Mouse (Mus musculus): ENCODE results near the gene Myoz1. TPM values are rescaled to one million over a fixed set of nuclear protein-coding genes. Genes with fewer than 3 reads are reported as not detected.

The Myoz1 gene
- total and polyA plus RNA-seq, 3 experiments: 1.7 to 2.6 (median 2.4) TPM

DNA sequence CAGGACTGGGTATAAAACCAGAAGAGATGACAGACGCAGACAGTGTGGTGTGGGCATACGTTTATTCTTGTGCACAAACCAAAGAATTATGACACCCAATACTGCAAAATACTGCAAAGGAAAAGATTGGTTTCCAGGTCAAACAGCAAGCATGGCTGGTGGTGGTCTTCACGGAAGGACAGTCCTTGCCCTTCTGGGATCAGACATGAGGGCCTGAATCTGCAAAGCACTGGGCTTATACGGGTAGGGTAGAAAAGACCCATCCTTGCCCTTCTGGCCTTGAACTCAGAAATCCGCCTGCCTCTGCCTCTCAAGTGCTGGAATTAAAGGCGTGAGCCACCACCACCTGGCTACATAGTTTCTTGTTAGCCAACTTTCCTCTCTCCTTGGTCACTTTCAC lies 2.6 kb upstream of the Myoz1 start:
- Histone ChIP-seq H3K27me3 (replicated peaks) (peaks cover 25% of the 10 kb centered on the region), H3K27ac (ENCODE audit: insufficient read depth, low read depth) (no peak overlapping the region), H3K4me2 (ENCODE audit: insufficient read depth, low read depth, poor library complexity, severe bottlenecking) (no peak overlapping the region), H3K9ac (ENCODE audit: insufficient read depth, low read depth) (no peak overlapping the region), H3K79me2 (replicated peaks; ENCODE audit: control insufficient read depth, extremely low read depth, insufficient read depth, poor library complexity, severe bottlenecking) (no peaks in the 10 kb centered on the region), H3K9me3 (replicated peaks; ENCODE audit: low read length) (no peaks in the 10 kb centered on the region), H3K36me3 (replicated peaks in 1 of 2; ENCODE audit: control insufficient read depth in 1 of 2, insufficient read depth in 1 of 2, low read length in 1 of 2) (no peaks in the 10 kb centered on the region), H3K4me1 (ENCODE audit: control insufficient read depth in 1 of 2, insufficient read depth in 2 of 2) (peaks cover 2 to 35% of the 10 kb centered on the region in 2 experiments; a peak in 3 of 4 replicates), H3K4me3 (replicated peaks in 1 of 3; ENCODE audit: low read depth in 2 of 3, low read length in 2 of 3, poor library complexity in 1 of 3) (no peak overlapping the region)
- dilution Hi-C loops (cut with MboI; ENCODE audit: extremely low pct_ligation_motif_present, extremely low pct_unique_long_range_greater_than_20kb, low sequenced_read_pairs): no loop called here
- DNase-seq (ENCODE audit: extremely low read depth): no peak
- TF ChIP-seq MEF2A (IDR thresholded peaks at IDR 0.05; ENCODE audit: borderline replicate concordance, low read depth, low read length) (no peak), ZMIZ1 (IDR thresholded peaks at IDR 0.05; ENCODE audit: low read depth, low read length) (no peak), ZNF384 (IDR thresholded peaks at IDR 0.05; ENCODE audit: low read depth, low read length) (no peak), KAT2A (IDR thresholded peaks at IDR 0.05; ENCODE audit: insufficient replicate concordance, low read length) (no peak), NELFE (IDR thresholded peaks at IDR 0.05; ENCODE audit: low read depth, low read length) (no peak)
- in situ Hi-C loops (cut with MboI; ENCODE audit: low pct_ligation_motif_present, low pct_unique_long_range_greater_than_20kb, low sequenced_read_pairs): loop anchor here (5.0 kb wide), 1 partner anchor 82 kb away; no protein-coding TSS in a partner anchor

DNA sequence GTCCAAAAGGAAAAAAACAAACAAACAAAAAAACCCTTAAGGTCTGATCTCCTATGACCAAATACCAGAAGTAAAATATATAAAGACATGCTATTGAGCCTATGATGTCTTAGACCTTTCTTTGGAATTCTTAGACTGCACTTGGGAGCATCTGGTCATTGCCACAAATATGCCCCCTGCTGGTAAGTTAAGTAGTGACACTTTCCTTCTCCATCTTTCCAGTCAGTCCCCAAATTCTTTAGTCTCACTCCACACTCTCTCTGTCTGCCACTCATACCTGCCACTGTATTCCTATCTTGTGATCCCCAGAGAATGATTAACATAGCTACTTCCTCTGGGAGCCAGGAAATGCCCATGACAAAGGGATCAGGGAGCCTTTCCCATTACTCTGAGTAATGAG lies 2.0 kb upstream of the Myoz1 start:
- in situ Hi-C loops (cut with MboI; ENCODE audit: low pct_ligation_motif_present, low pct_unique_long_range_greater_than_20kb, low sequenced_read_pairs): loop anchor here (5.0 kb wide), 1 partner anchor 81 kb away; no protein-coding TSS in a partner anchor
- no peak overlapping the region for H3K4me2 ChIP-seq (ENCODE audit: insufficient read depth, low read depth, poor library complexity, severe bottlenecking)
- TF ChIP-seq CTCF (conservative IDR thresholded peaks at IDR 0.05 in 1 of 2, IDR thresholded peaks at IDR 0.05 in 1 of 2; ENCODE audit: low read depth in 2 of 2, low read length in 2 of 2) (peak; percentile 60 to 78), SMC3 (IDR thresholded peaks at IDR 0.05; ENCODE audit: low read depth, low read length) (peak; percentile 84), RAD21 (IDR thresholded peaks at IDR 0.05; ENCODE audit: low read depth, low read length) (peak; percentile 62), JUND (conservative IDR thresholded peaks at IDR 0.05; ENCODE audit: low read depth, low read length) (no peak)
- H3K4me3 ChIP-seq (replicated peaks in 1 of 3; ENCODE audit: low read depth in 2 of 3, low read length in 2 of 3, poor library complexity in 1 of 3): no peak overlapping the region
- dilution Hi-C loops (cut with MboI; ENCODE audit: extremely low pct_ligation_motif_present, extremely low pct_unique_long_range_greater_than_20kb, low sequenced_read_pairs): no loop called here
- H3K9ac ChIP-seq (ENCODE audit: insufficient read depth, low read depth): no peak overlapping the region
- H3K27me3 ChIP-seq (replicated peaks): peaks cover 22% of the 10 kb centered on the region
- peak; percentile 44 for DNase-seq (ENCODE audit: extremely low read depth)
- peaks cover 2 to 35% of the 10 kb centered on the region in 2 experiments; a peak in 3 of 4 replicates for H3K4me1 ChIP-seq (ENCODE audit: control insufficient read depth in 1 of 2, insufficient read depth in 2 of 2)
- H3K36me3 ChIP-seq (replicated peaks in 1 of 2; ENCODE audit: control insufficient read depth in 1 of 2, insufficient read depth in 1 of 2, low read length in 1 of 2): no peaks in the 10 kb centered on the region
- H3K79me2 ChIP-seq (replicated peaks; ENCODE audit: control insufficient read depth, extremely low read depth, insufficient read depth, poor library complexity, severe bottlenecking): no peaks in the 10 kb centered on the region
- H3K9me3 ChIP-seq (replicated peaks; ENCODE audit: low read length): no peaks in the 10 kb centered on the region
- H3K27ac ChIP-seq (ENCODE audit: insufficient read depth, low read depth): no peak overlapping the region

- H3K27me3 ChIP-seq (replicated peaks): no peaks in the 10 kb centered on the region
- H3K4me1 ChIP-seq (ENCODE audit: control insufficient read depth in 1 of 2, insufficient read depth in 2 of 2): peaks cover 2 to 29% of the 10 kb centered on the region in 2 experiments; a peak in 3 of 4 replicates
- dilution Hi-C loops (cut with MboI; ENCODE audit: extremely low pct_ligation_motif_present, extremely low pct_unique_long_range_greater_than_20kb, low sequenced_read_pairs) (no loop called here), in situ Hi-C loops (cut with MboI; ENCODE audit: low pct_ligation_motif_present, low pct_unique_long_range_greater_than_20kb, low sequenced_read_pairs) (loop anchor here (5.0 kb wide), 1 partner anchor 78 kb away; no protein-coding TSS in a partner anchor)
- no peak overlapping the region for H3K9ac ChIP-seq (ENCODE audit: insufficient read depth, low read depth)
- no peak for TF ChIP-seq JUND (conservative IDR thresholded peaks at IDR 0.05; ENCODE audit: low read depth, low read length)
- no peak for TF ChIP-seq RAD21 (IDR thresholded peaks at IDR 0.05; ENCODE audit: low read depth, low read length)
- no peak for TF ChIP-seq NELFE (IDR thresholded peaks at IDR 0.05; ENCODE audit: low read depth, low read length)
- no peak for TF ChIP-seq SIN3A (IDR thresholded peaks at IDR 0.05; ENCODE audit: low read length)
- no peak overlapping the region for H3K27ac ChIP-seq (ENCODE audit: insufficient read depth, low read depth)
- H3K9me3 ChIP-seq (replicated peaks; ENCODE audit: low read length): no peaks in the 10 kb centered on the region
- no peaks in the 10 kb centered on the region for H3K79me2 ChIP-seq (replicated peaks; ENCODE audit: control insufficient read depth, extremely low read depth, insufficient read depth, poor library complexity, severe bottlenecking)
- no peak overlapping the region for H3K4me2 ChIP-seq (ENCODE audit: insufficient read depth, low read depth, poor library complexity, severe bottlenecking)
- no peaks in the 10 kb centered on the region for H3K36me3 ChIP-seq (replicated peaks in 1 of 2; ENCODE audit: control insufficient read depth in 1 of 2, insufficient read depth in 1 of 2, low read length in 1 of 2)
- H3K4me3 ChIP-seq (replicated peaks in 1 of 3; ENCODE audit: low read depth in 2 of 3, low read length in 2 of 3, poor library complexity in 1 of 3): no peak overlapping the region
- no peak for DNase-seq (ENCODE audit: extremely low read depth)
Measured at GRCm38 (mm10) chr14:20655731-20656130, 609 bp downstream of the Myoz1 start.
